Mouse (Mus musculus): ENCODE results near the gene Anapc2.

DNA sequence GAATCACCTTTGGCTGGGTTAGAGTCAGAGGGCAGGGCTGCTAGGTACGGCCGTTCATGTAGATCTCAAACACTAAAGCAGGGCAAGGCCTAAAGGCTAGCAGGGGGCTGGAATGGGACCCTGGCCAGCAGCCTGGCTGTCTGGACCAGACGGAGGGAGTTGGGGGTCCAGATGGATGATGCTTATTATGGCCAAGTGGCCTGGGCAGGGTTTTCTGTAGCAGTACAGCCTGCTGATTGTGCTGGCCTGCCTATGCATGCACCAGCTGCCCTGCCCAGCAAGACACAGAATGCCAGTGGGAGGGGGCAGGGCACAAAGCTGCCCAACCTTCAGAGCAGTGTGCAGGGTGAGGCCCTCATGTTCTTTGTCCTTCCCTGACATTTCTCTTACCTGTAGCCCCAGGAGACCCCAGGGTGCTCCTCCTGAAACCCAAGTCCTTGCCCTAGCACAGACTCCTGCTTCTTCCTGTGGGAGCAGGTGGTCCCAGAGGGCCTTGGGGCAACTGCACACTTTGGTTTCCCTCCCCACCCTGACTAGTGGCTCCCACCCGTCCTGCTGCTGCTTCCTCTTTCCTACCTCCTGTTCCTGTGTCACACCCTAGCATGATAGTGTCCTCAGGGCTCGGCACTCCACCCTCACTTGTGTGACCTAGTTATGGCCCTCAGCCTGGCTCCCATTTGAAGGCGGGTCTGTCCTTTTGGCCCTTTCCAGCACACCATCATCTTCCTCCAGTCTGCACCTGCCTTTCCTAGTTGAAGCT, 6.2 kb upstream of the Anapc2 start:
- TF ChIP-seq CTCF (IDR thresholded peaks at IDR 0.05) (no peak), EP300 (IDR thresholded peaks at IDR 0.05) (no peak)

All from lung, postnatal 0 days (tissue).